Mouse (Mus musculus): ENCODE results near the gene Cd81. TPM values are rescaled to one million over a fixed set of nuclear protein-coding genes. Genes with fewer than 3 reads are reported as not detected.

Gene Cd81
- total RNA-seq, 2 experiments from 2014 or later, result 419 to 448 TPM

DNA sequence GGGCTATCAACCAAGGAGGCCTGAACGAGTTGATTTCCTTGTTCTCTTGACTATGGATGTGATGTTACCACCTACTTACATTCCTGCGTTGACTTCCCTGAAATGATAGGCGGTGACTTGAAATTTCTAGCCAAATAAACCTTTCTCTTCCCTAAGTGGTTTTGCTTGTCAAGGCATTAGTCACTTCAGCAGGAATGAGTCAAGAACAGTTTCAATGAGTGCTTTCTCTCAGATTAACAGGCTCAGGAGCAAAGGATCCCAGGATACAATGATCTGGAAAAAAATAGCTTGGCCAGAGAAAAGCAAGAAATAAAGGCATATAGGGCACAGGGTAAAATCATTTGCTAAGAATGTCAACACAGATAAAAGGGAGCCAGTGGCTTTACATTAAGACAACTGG lies 27.0 kb upstream of the Cd81 start:
- no peak for TF ChIP-seq CTCF (conservative IDR thresholded peaks at IDR 0.05)
- Histone ChIP-seq H3K27ac (no peak overlapping the region), H3K4me3 (no peak overlapping the region)
- no peak for DNase-seq (ENCODE audit: low spot score in 2 of 2)

DNA sequence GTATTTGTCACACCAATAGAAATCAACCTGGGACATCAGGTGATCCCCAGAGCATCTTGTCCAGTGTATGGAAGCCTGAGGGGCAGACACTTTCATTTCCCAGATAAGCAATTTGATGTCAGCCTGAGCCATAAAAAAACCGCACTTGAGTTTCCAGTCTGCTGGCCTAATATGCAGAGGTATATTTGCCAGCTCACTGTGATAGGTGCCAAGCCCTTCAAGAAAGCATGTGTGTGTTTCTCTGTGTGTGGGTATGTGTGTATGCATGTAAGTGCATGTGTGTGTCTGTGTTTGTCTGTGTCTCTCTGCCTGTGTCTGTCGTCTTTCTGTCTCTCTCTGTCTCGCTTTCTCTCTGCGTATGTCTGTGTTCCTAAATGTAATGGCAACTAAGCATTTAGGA lies 25.3 kb upstream of the Cd81 start:
- H3K4me3 ChIP-seq, result no peak overlapping the region
- DNase-seq (ENCODE audit: low spot score in 2 of 2), result no peak
- no peak for TF ChIP-seq CTCF (conservative IDR thresholded peaks at IDR 0.05)
- H3K27ac ChIP-seq, result no peak overlapping the region; the same call in 1 of the 2 replicates

- Histone ChIP-seq H3K4me3 (no peak overlapping the region), H3K27ac (no peak overlapping the region)
- DNase-seq (ENCODE audit: low spot score in 2 of 2), result no peak
- no peak for TF ChIP-seq CTCF (conservative IDR thresholded peaks at IDR 0.05)
These were observed 20.7 kb upstream of the Cd81 start for GRCm38 (mm10) chr7:143031816-143032215.

DNA sequence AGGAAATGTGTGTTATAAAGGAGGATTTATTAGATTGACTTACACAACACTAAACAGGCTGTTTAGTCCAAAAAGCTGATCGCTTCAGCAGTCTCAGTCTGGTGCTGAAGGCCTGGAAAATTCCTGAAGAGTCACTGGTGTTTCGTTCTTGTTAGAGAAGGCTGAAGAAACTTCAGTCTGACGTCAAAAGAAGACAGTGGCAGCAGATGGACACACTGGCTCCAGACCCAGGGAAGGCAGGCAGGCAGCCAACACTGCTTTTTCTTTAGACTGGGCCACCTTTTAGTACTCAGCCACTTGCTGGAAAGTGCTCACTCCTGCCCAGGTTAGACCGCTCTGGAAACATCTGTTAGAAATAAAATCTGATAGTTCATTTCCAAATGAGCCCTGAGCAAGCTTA lies 19.0 kb upstream of the Cd81 start:
- no peak overlapping the region for H3K27ac ChIP-seq
- DNase-seq (ENCODE audit: low spot score in 2 of 2), result no peak
- no peak for TF ChIP-seq CTCF (conservative IDR thresholded peaks at IDR 0.05)
- no peak overlapping the region for H3K4me3 ChIP-seq

GRCm38 (mm10) chr7:143034112-143034511 lies 18.4 kb upstream of the Cd81 start:
- Histone ChIP-seq H3K4me3 (no peak overlapping the region), H3K27ac (no peak overlapping the region)
- DNase-seq (ENCODE audit: low spot score in 2 of 2), result no peak
- no peak for TF ChIP-seq CTCF (conservative IDR thresholded peaks at IDR 0.05)

DNA sequence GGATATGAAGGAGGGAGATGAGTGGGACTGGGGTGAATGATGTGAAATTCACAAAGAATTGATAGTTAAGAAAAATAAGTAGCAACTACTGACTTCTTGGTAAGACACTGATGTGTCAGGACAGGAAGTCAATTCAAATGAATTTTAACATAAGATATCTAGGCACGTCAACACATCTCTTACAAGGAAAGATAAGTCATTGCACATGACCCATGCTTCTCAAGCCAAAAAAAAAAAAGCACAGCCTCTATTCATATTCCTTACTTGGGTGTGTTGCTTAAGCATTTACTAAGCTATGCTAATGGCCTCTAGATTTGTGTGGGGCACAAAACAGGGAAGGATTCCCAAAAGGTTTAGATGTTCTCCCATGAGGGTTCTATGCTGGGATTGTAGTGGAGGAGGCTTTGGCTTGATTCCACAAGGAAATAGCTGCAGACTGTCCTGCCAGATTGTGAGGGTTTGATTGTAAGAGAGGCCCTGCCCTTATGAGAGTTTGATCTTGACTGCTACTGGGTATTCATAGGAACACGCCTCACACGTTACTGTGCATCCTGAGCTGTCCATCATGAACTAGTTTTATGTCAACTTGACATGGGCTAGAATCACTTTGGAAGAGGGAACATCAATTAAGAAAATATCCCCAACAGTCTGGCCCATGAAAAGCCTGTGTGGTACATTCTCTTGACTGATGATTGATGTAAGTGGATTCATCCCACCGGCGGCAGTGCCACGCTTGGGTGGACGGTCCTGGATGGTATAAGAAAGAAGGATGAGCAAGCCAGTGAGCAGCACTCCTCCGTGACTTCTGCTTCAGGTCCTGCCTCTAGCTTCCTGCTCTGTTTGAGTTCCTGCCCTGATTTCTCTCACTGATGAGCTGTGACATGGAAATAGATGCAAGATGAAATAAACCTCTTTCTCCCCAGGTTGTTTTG lies 17.8 kb upstream of the Cd81 start:
- no peak overlapping the region for H3K4me3 ChIP-seq
- H3K27ac ChIP-seq, result no peak overlapping the region

DNA sequence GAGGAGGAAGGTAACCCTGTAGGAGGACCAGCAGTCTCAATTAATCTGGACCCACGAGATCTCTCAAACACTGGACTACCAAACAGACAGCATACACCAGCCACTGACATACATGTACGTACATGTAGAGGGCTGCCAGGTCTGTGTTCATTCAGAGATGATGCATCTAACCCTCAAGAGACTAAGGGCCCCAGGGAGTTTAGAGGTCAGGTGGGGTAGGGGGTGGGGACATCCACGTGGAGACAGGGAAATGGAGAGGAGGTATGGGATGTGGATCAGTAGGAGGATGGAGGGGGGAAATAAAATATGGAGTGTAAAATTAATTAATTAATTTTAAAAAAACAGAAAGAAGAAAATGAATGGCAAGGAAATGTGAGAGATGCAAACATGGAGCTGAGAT lies 15.8 kb upstream of the Cd81 start:
- no peak for DNase-seq (ENCODE audit: low spot score in 2 of 2)
- H3K4me3 ChIP-seq, result no peak overlapping the region
- no peak overlapping the region for H3K27ac ChIP-seq
- no peak for TF ChIP-seq CTCF (conservative IDR thresholded peaks at IDR 0.05)

More for the DNA sequence above, 17.8 kb upstream of the Cd81 start:
- no peak for DNase-seq (ENCODE audit: low spot score in 2 of 2)
- no peak for TF ChIP-seq CTCF (conservative IDR thresholded peaks at IDR 0.05)

DNA sequence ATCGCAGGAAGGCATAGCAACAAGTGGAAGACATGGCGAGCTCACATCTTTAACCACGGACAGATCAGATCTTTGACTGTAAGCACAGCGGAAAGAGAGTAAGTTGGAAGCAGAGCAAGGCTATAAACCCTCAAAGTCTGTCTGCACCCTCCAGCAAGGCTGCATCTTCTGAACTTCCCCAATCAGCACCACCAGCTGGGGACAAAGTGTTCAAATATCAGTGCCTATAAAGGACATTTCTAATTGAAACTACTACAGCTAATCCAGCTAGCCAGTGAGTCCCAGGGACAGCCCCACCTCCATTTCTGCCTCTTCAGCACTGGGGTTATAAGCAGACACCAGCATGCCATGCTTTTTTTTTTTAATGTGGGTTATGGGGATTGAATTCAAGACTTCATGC lies 15.2 kb upstream of the Cd81 start:
- no peak for TF ChIP-seq CTCF (conservative IDR thresholded peaks at IDR 0.05)
- no peak overlapping the region for H3K27ac ChIP-seq
- no peak for DNase-seq (ENCODE audit: low spot score in 2 of 2)
- no peak overlapping the region for H3K4me3 ChIP-seq

DNA sequence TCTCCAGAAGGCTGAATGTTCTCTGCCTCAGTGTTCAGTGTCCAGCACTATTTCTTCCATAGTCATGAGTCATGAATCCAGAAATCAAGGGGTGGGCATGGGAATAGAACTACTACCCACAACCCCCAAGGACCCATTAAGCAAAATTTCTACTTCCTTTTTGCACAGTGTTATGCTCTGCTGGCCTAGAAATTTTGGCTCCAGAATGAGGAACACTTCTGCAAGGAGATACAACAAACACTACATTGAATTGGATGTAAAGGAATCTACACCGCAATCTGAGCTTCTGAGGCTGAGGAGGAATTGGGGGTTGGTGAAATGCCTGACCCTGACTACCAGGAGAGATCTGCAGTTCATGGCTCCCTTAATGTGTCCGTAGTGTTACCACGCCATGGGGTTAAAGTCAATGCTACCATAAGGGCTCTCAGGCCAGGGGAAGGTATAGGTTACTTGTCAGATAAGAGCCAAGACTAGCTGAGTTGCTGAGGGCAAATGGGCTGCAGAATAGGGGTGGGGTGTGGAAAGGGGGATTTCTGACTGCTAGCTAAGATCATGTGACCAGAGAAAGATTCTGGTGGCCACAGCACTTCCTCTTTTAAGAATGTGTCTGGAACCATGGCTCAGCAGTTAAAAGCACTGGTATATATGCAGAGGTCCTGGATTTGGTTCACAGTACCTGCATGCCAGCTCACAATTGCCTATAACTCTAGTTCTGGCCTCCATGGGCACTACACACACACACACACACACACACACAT lies 14.2 kb upstream of the Cd81 start:
- no peak for DNase-seq (ENCODE audit: low spot score in 2 of 2)
- no peak for TF ChIP-seq CTCF (conservative IDR thresholded peaks at IDR 0.05)
- Histone ChIP-seq H3K4me3 (no peak overlapping the region), H3K27ac (peak overlapping the region; percentile 18; the same call in 1 of the 2 replicates)

GRCm38 (mm10) chr7:143040561-143040960 lies 12.0 kb upstream of the Cd81 start:
- H3K4me3 ChIP-seq, result no peak overlapping the region
- TF ChIP-seq CTCF (conservative IDR thresholded peaks at IDR 0.05), result no peak
- no peak for DNase-seq (ENCODE audit: low spot score in 2 of 2)
- no peak overlapping the region for H3K27ac ChIP-seq

GRCm38 (mm10) chr7:143041138-143041822 lies 11.3 kb upstream of the Cd81 start:
- no peak overlapping the region for H3K4me3 ChIP-seq
- TF ChIP-seq CTCF (conservative IDR thresholded peaks at IDR 0.05), result no peak
- peak overlapping the region; percentile 61 for H3K27ac ChIP-seq
- no peak for DNase-seq (ENCODE audit: low spot score in 2 of 2)

GRCm38 (mm10) chr7:143042089-143042488 lies 10.4 kb upstream of the Cd81 start:
- H3K4me3 ChIP-seq, result no peak overlapping the region
- H3K27ac ChIP-seq, result peak overlapping the region; percentile 61
- no peak for DNase-seq (ENCODE audit: low spot score in 2 of 2)
- no peak for TF ChIP-seq CTCF (conservative IDR thresholded peaks at IDR 0.05)

- no peak for TF ChIP-seq CTCF (conservative IDR thresholded peaks at IDR 0.05)
- peak overlapping the region; percentile 61 for H3K27ac ChIP-seq
These were observed 9.6 kb upstream of the Cd81 start for GRCm38 (mm10) chr7:143042897-143043300.

More at GRCm38 (mm10) chr7:143042897-143043300, 9.6 kb upstream of the Cd81 start:
- H3K4me3 ChIP-seq, result no peak overlapping the region
- DNase-seq (ENCODE audit: low spot score in 2 of 2), result no peak

Data from layer of hippocampus, adult 2 months (tissue).